Mouse (Mus musculus) neural tube, embryonic 15.5 days (tissue): ENCODE measurements around the gene Degs2. TPM values are rescaled to one million over a fixed set of nuclear protein-coding genes. Genes with fewer than 3 reads are reported as not detected.
"Not testable (repeated sequence)": the region's sequence is repeated elsewhere in the genome, so short reads cannot be mapped to it uniquely, and the experiment has no call there.

Experiments used
- ATAC-seq: fragments of 200-750 bp; cut with Nextera tagmentation; 2 replicates; pipeline ENCODE4 v1.8.0; 2017; ENCODE audit warnings: mild to moderate bottlenecking, moderate TSS enrichment, moderate library complexity; ENCODE audit not compliant: low FRiP score
- H3K27ac ChIP-seq: fragments of 300-500 bp; sonication (generic); replicated peaks from 2 replicates; pipeline ENCODE4 v1.5.1; 2015; ENCODE audit warnings: mild to moderate bottlenecking, inconsistent platforms
- H3K27me3 ChIP-seq: fragments of 300-500 bp; sonication (generic); replicated peaks from 2 replicates; pipeline ENCODE4 v1.6.1; 2015; ENCODE audit warnings: inconsistent platforms
- H3K36me3 ChIP-seq: fragments of 300-500 bp; sonication (generic); 2 replicates; pipeline ENCODE4 v1.6.1; 2015; ENCODE audit warnings: inconsistent platforms
- H3K4me1 ChIP-seq: fragments of 300-500 bp; sonication (generic); 2 replicates; pipeline ENCODE4 v1.6.1; 2015; ENCODE audit warnings: inconsistent platforms
- H3K4me2 ChIP-seq: fragments of 300-500 bp; sonication (generic); 2 replicates; pipeline ENCODE4 v1.6.1; 2015; ENCODE audit warnings: inconsistent platforms, mild to moderate bottlenecking, moderate library complexity
- H3K4me3 ChIP-seq: fragments of 300-500 bp; sonication (generic); replicated peaks from 2 replicates; pipeline ENCODE4 v1.5.1; 2015; ENCODE audit warnings: mild to moderate bottlenecking, inconsistent platforms
- H3K9ac ChIP-seq: fragments of 300-500 bp; sonication (generic); replicated peaks from 2 replicates; pipeline ENCODE4 v1.6.1; 2015; ENCODE audit warnings: mild to moderate bottlenecking, inconsistent platforms
- H3K9me3 ChIP-seq: fragments of 300-500 bp; sonication (generic); replicated peaks from 2 replicates; pipeline ENCODE4 v1.6.1; 2016; ENCODE audit warnings: inconsistent platforms
- WGBS: fragments of 180-500 bp; shearing (Covaris S2); methylation state at CpG from one replicate; pipeline ENCODE4 v1.1.7; 2015; ENCODE audit warnings: mixed read lengths; 5-methylcytosine and 5-hydroxymethylcytosine counted together
- polyA plus RNA-seq: library from polyadenylated mRNA; unstranded; fragments of >200 nt; fragmentation: Nextera tagmentation; extraction: Ambion mirVana; gene quantifications from 2 replicates; pipeline ENCODE4 v1.2.1, GENCODE M21; 2015

Degs2 gene
- polyA plus RNA-seq, 1 experiment from 2014 or later = 2.4 TPM

GRCm38 (mm10) chr12:108718485-108718884, 16.4 kb upstream of the Degs2 start:
- no peak overlapping the region for H3K4me2 ChIP-seq
- no peaks in the 10 kb centered on the region for H3K36me3 ChIP-seq
- no peaks in the 10 kb centered on the region for H3K27me3 ChIP-seq
- H3K9ac ChIP-seq = no peak overlapping the region
- WGBS = 91% methylated on average over 3 of the region's 3 CpGs
- no peak overlapping the region for H3K27ac ChIP-seq
- H3K4me1 ChIP-seq = no peaks in the 10 kb centered on the region
- H3K4me3 ChIP-seq = no peak overlapping the region
- H3K9me3 ChIP-seq = no peaks in the 10 kb centered on the region
- no peak for ATAC-seq

GRCm38 (mm10) chr12:108715854-108716253, 13.7 kb upstream of the Degs2 start:
- WGBS = 88% methylated on average over 5 of the region's 5 CpGs
- no peak overlapping the region for H3K4me2 ChIP-seq

GRCm38 (mm10) chr12:108713972-108714371, 11.9 kb upstream of the Degs2 start:
- WGBS = 96% methylated on average over 14 of the region's 14 CpGs
- H3K4me1 ChIP-seq, H3K36me3 ChIP-seq, ATAC-seq, H3K9me3 ChIP-seq, H3K4me2 ChIP-seq, H3K27ac ChIP-seq, H3K27me3 ChIP-seq, H3K9ac ChIP-seq, H3K4me3 ChIP-seq: not testable (repeated sequence)

More at GRCm38 (mm10) chr12:108715854-108716253, 13.7 kb upstream of the Degs2 start:
- Histone ChIP-seq H3K4me1 (no peaks in the 10 kb centered on the region), H3K36me3 (no peaks in the 10 kb centered on the region), H3K9me3 (no peaks in the 10 kb centered on the region), H3K27me3 (no peaks in the 10 kb centered on the region), H3K9ac (no peak overlapping the region), H3K4me3 (no peak overlapping the region), H3K27ac (no peak overlapping the region)
- no peak for ATAC-seq

- Histone ChIP-seq H3K4me1 (no peaks in the 10 kb centered on the region), H3K27me3 (no peaks in the 10 kb centered on the region), H3K4me2 (no peak overlapping the region), H3K36me3 (no peaks in the 10 kb centered on the region), H3K27ac (no peak overlapping the region), H3K9ac (no peak overlapping the region), H3K9me3 (no peaks in the 10 kb centered on the region), H3K4me3 (no peak overlapping the region)
- 86% methylated on average over 4 of the region's 4 CpGs for WGBS
- ATAC-seq = no peak
Observed at GRCm38 (mm10) chr12:108712481-108712880, 10.4 kb upstream of the Degs2 start.

- H3K36me3 ChIP-seq = no peaks in the 10 kb centered on the region
- WGBS = 81% methylated on average over 9 of the region's 9 CpGs
- no peak overlapping the region for H3K4me3 ChIP-seq
- H3K4me2 ChIP-seq = no peak overlapping the region
- no peaks in the 10 kb centered on the region for H3K27me3 ChIP-seq
- no peak for ATAC-seq
- no peak overlapping the region for H3K9ac ChIP-seq
- no peak overlapping the region for H3K27ac ChIP-seq
- H3K4me1 ChIP-seq = no peaks in the 10 kb centered on the region
- no peaks in the 10 kb centered on the region for H3K9me3 ChIP-seq
Observed at GRCm38 (mm10) chr12:108710861-108711615, 8.9 kb upstream of the Degs2 start.

- Histone ChIP-seq H3K36me3 (no peaks in the 10 kb centered on the region), H3K4me2 (no peak overlapping the region), H3K9me3 (no peaks in the 10 kb centered on the region), H3K9ac (no peak overlapping the region), H3K27me3 (0 out of 2 replicates have a peak, but pooled peaks cover 3% of the 10 kb centered on the region), H3K27ac (no peak overlapping the region), H3K4me3 (no peak overlapping the region), H3K4me1 (no peaks in the 10 kb centered on the region)
- ATAC-seq = no peak
- WGBS = 84% methylated on average over 6 of the region's 6 CpGs
Observed at GRCm38 (mm10) chr12:108709964-108710765, 8.1 kb upstream of the Degs2 start.

GRCm38 (mm10) chr12:108709386-108709785, 7.3 kb upstream of the Degs2 start:
- 88% methylated on average over 6 of the region's 6 CpGs for WGBS
- no peak overlapping the region for H3K4me3 ChIP-seq
- no peak for ATAC-seq
- H3K36me3 ChIP-seq = no peaks in the 10 kb centered on the region
- H3K4me2 ChIP-seq = no peak overlapping the region
- H3K27ac ChIP-seq = no peak overlapping the region
- H3K9ac ChIP-seq = no peak overlapping the region
- H3K4me1 ChIP-seq = no peaks in the 10 kb centered on the region
- 0 out of 2 replicates have a peak, but pooled peaks cover 3% of the 10 kb centered on the region for H3K27me3 ChIP-seq
- H3K9me3 ChIP-seq = no peaks in the 10 kb centered on the region

- ATAC-seq = no peak
- Histone ChIP-seq H3K27me3 (peaks cover 30% of the 10 kb centered on the region), H3K4me3 (no peak overlapping the region), H3K4me2 (no peak overlapping the region), H3K9me3 (no peaks in the 10 kb centered on the region), H3K4me1 (peaks cover 11% of the 10 kb centered on the region), H3K36me3 (no peaks in the 10 kb centered on the region), H3K27ac (no peak overlapping the region), H3K9ac (no peak overlapping the region)
- WGBS = 50% methylated on average over 7 of the region's 7 CpGs
Observed at GRCm38 (mm10) chr12:108706129-108706528, 4.0 kb upstream of the Degs2 start.

- WGBS = 84% methylated on average over 6 of the region's 6 CpGs
- H3K27ac ChIP-seq = no peak overlapping the region
- H3K9ac ChIP-seq = no peak overlapping the region
- H3K36me3 ChIP-seq = no peaks in the 10 kb centered on the region
- no peaks in the 10 kb centered on the region for H3K9me3 ChIP-seq
- peaks cover 11% of the 10 kb centered on the region for H3K4me1 ChIP-seq
- H3K4me2 ChIP-seq = no peak overlapping the region
- ATAC-seq = no peak
- H3K27me3 ChIP-seq = peaks cover 37% of the 10 kb centered on the region
- H3K4me3 ChIP-seq = no peak overlapping the region
Observed at GRCm38 (mm10) chr12:108705486-108705885, 3.4 kb upstream of the Degs2 start.

- Histone ChIP-seq H3K9me3 (no peaks in the 10 kb centered on the region), H3K9ac (no peak overlapping the region), H3K4me1 (peaks cover 11% of the 10 kb centered on the region), H3K4me2 (no peak overlapping the region), H3K27me3 (peaks cover 41% of the 10 kb centered on the region), H3K27ac (no peak overlapping the region), H3K36me3 (no peaks in the 10 kb centered on the region), H3K4me3 (no peak overlapping the region)
- WGBS = 76% methylated on average over 2 of the region's 2 CpGs
- ATAC-seq = no peak
Observed at GRCm38 (mm10) chr12:108701221-108701620, 894 bp downstream of the Degs2 start.

GRCm38 (mm10) chr12:108700037-108700436, 2.1 kb downstream of the Degs2 start:
- no peak overlapping the region for H3K27ac ChIP-seq
- WGBS = 82% methylated on average over 5 of the region's 5 CpGs
- peaks cover 38% of the 10 kb centered on the region for H3K27me3 ChIP-seq
- no peak for ATAC-seq
- peaks cover 11% of the 10 kb centered on the region for H3K4me1 ChIP-seq
- H3K9me3 ChIP-seq = no peaks in the 10 kb centered on the region
- H3K9ac ChIP-seq = no peak overlapping the region
- no peak overlapping the region for H3K4me2 ChIP-seq
- H3K4me3 ChIP-seq = no peak overlapping the region
- H3K36me3 ChIP-seq = no peaks in the 10 kb centered on the region

- Histone ChIP-seq H3K36me3 (no peaks in the 10 kb centered on the region), H3K9ac (no peak overlapping the region), H3K27ac (no peak overlapping the region), H3K27me3 (peaks cover 38% of the 10 kb centered on the region), H3K4me3 (no peak overlapping the region), H3K4me2 (no peak overlapping the region), H3K4me1 (peaks cover 11% of the 10 kb centered on the region), H3K9me3 (no peaks in the 10 kb centered on the region)
- no peak for ATAC-seq
- WGBS = 80% methylated on average over 10 of the region's 10 CpGs
Observed at GRCm38 (mm10) chr12:108699576-108699975, 2.5 kb downstream of the Degs2 start.
